8 mouse cellular contexts compared by ENCODE assay signal in the genomic region with DNA sequence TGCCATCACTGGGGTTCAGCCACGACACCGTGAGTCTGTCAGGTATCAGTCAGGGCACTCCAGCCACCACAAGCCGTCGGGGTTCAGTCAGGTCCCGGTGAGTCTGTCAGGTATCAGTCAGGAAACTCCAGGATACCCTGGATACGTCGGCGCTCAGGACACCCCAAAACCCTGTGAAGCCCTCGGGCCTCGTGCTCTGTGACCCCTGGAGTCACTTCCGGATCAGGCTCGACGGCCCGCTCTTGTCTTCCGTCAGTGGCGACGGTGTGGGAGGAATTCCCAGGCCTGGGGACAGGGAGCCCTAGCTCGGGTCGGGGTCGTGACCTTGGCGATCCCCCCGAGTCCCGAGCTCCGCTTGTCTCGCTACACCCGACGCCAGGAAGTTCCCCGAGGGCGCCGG. TPM values are rescaled to one million over a fixed set of nuclear protein-coding genes. Genes with fewer than 3 reads are reported as not detected.
A peak's percentile ranks its signal among the peaks of the same experiment; 100 is the strongest.
DNase-seq lines count a peak whose midpoint lies in the region; ATAC-seq and TF ChIP-seq lines count a peak whose summit lies in the region.

No protein-coding gene starts in this region.

- H3K4me3 ChIP-seq in gastrocnemius, adult 2 months: peak overlapping the region; percentile 98
- H3K4me3 ChIP-seq in C2C12 (ENCODE audit: insufficient read depth, poor library complexity, severe bottlenecking): peak overlapping the region; percentile 83
- H3K4me3 ChIP-seq in embryonic fibroblast, embryonic 13.5 days (ENCODE audit: insufficient read depth, low read length): peak overlapping the region; percentile 67
- H3K4me3 ChIP-seq in limb, embryonic 11.5 days (ENCODE audit: low read depth, low read length): peak overlapping the region; percentile 60
- peak overlapping the region; percentile 66 for H3K4me3 ChIP-seq in neural tube, embryonic 14.5 days (ENCODE audit: low read depth, low read length)

- no peaks in the 10 kb centered on the region for H3K4me1 ChIP-seq in embryonic fibroblast, embryonic 13.5 days (ENCODE audit: control insufficient read depth, insufficient read depth, low read length)
- 0 out of 2 replicates have a peak, but pooled peaks cover 3% of the 10 kb centered on the region for H3K4me1 ChIP-seq in limb, embryonic 11.5 days (ENCODE audit: control insufficient read depth, insufficient read depth, low read length)
- no peaks in the 10 kb centered on the region for H3K4me1 ChIP-seq in neural tube, embryonic 14.5 days (ENCODE audit: control insufficient read depth, insufficient read depth, low read length)

- ATAC-seq in limb, embryonic 11.5 days (ENCODE audit: insufficient number of reproducible peaks, low FRiP score, low TSS enrichment, low read depth): peak; percentile 46; the same call in 1 of the 2 replicates
- peak; percentile 62; the same call in 1 of the 2 replicates for ATAC-seq in neural tube, embryonic 14.5 days (ENCODE audit: low read depth)

- no peaks in the 10 kb centered on the region for H3K9me3 ChIP-seq in limb, embryonic 11.5 days (ENCODE audit: control insufficient read depth, low read length)
- H3K9me3 ChIP-seq in neural tube, embryonic 14.5 days (ENCODE audit: control insufficient read depth, low read length): no peaks in the 10 kb centered on the region

- H3K4me2 ChIP-seq in limb, embryonic 11.5 days (ENCODE audit: low read depth, severe bottlenecking): peak overlapping the region; percentile 75
- peak overlapping the region; percentile 68 for H3K4me2 ChIP-seq in neural tube, embryonic 14.5 days (ENCODE audit: low read depth, low read length)

- H3ac ChIP-seq in C2C12 (ENCODE audit: control insufficient read depth, insufficient read length, low read depth): peak overlapping the region; percentile 88

- peak overlapping the region; percentile 81 for H3K9ac ChIP-seq in limb, embryonic 11.5 days (ENCODE audit: low read length)
- peak overlapping the region; percentile 62 for H3K9ac ChIP-seq in neural tube, embryonic 14.5 days (replicated peaks; ENCODE audit: low read depth, low read length)

- H3K79me3 ChIP-seq in C2C12 (ENCODE audit: low read depth): peaks cover 51% of the 10 kb centered on the region

- WGBS in limb, embryonic 11.5 days: 11% methylated on average over 30 of the region's 30 CpGs
- 8% methylated on average over 30 of the region's 30 CpGs for WGBS in neural tube, embryonic 14.5 days

- H3K79me2 ChIP-seq in C2C12 (ENCODE audit: control insufficient read depth, insufficient read depth): peaks cover 54% of the 10 kb centered on the region

- TF ChIP-seq CTCF in gastrocnemius, adult 2 months (IDR thresholded peaks at IDR 0.05): no peak
- TF ChIP-seq CTCF in C2C12 (IDR thresholded peaks at IDR 0.05; ENCODE audit: control insufficient read depth, insufficient read depth, insufficient read length): no peak
- no peak for TF ChIP-seq CTCF in embryonic fibroblast, embryonic 13.5 days (IDR thresholded peaks at IDR 0.05; ENCODE audit: borderline replicate concordance, insufficient read depth, low read length)

- no peak for TF ChIP-seq POLR2A in embryonic fibroblast, embryonic 13.5 days (IDR thresholded peaks at IDR 0.05; ENCODE audit: low read depth, low read length)

- H3K36me3 ChIP-seq in C2C12 (ENCODE audit: control insufficient read depth, insufficient read depth): peaks cover 40% of the 10 kb centered on the region
- peaks cover 4% of the 10 kb centered on the region for H3K36me3 ChIP-seq in limb, embryonic 11.5 days (ENCODE audit: control insufficient read depth, insufficient read depth, low read length)
- H3K36me3 ChIP-seq in neural tube, embryonic 14.5 days (ENCODE audit: control insufficient read depth, insufficient read depth, low read length): peaks cover 4% of the 10 kb centered on the region; the same call in 1 of the 2 replicates

- peak overlapping the region; percentile 94 for H3K27ac ChIP-seq in gastrocnemius, adult 2 months
- H3K27ac ChIP-seq in embryonic fibroblast, embryonic 13.5 days (ENCODE audit: insufficient read depth, low read length): peak overlapping the region; percentile 7; the same call in 1 of the 2 replicates
- no peak overlapping the region for H3K27ac ChIP-seq in limb, embryonic 11.5 days (replicated peaks; ENCODE audit: low read depth, low read length)
- H3K27ac ChIP-seq in neural tube, embryonic 14.5 days (ENCODE audit: low read depth, low read length): no peak overlapping the region

- intact Hi-C loops in gastrocnemius, adult 2 months (cut with DNase I): no loop called here

- DNase-seq in gastrocnemius, adult 2 months: no peak
- DNase-seq in gastrocnemius, adult 8-10 months (ENCODE audit: low spot score in 2 of 2): no peak
- DNase-seq in limb, embryonic 11.5 days (ENCODE audit: low spot score): no peak
- no peak for DNase-seq in layer of hippocampus, postnatal 10 days (ENCODE audit: low spot score in 2 of 2)
- no peak for DNase-seq in kidney, postnatal 36 days

- no peaks in the 10 kb centered on the region for H3K27me3 ChIP-seq in C2C12 (ENCODE audit: control insufficient read depth, insufficient read depth, insufficient read length)
- no peaks in the 10 kb centered on the region for H3K27me3 ChIP-seq in limb, embryonic 11.5 days (ENCODE audit: control insufficient read depth, insufficient read depth, low read length)
- no peaks in the 10 kb centered on the region for H3K27me3 ChIP-seq in neural tube, embryonic 14.5 days (ENCODE audit: control insufficient read depth, insufficient read depth, low read length)

TF ChIP-seq in C2C12, 6 proteins besides CTCF, POLR2A, EP300 and RAD21:
- TF ChIP-seq USF1 (IDR thresholded peaks at IDR 0.05; ENCODE audit: low read depth) (no peak), FOSL1 (IDR thresholded peaks at IDR 0.05; ENCODE audit: insufficient read depth, low read length, poor library complexity, severe bottlenecking) (no peak), MYOD1 (IDR thresholded peaks at IDR 0.05; ENCODE audit: control insufficient read depth, insufficient read length, low read depth) (no peak), MAX (IDR thresholded peaks at IDR 0.05) (no peak), CEBPB (IDR thresholded peaks at IDR 0.05; ENCODE audit: low read depth) (no peak), MYOG (IDR thresholded peaks at IDR 0.05; ENCODE audit: control insufficient read depth, extremely low read depth, insufficient read length) (no peak)

RNA-seq across cellular contexts. Expression of gene Prelid3b, which starts 0.5 kb away (rescaled TPM):
- total RNA-seq in gastrocnemius, adult 2 months (2021): 10 to 100 TPM; 38.7 to 56.3 TPM
- total RNA-seq in gastrocnemius, adult 8-10 months (2022): 10 to 100 TPM; 42.5 to 49.9 (median 46.5) TPM
- polyA plus RNA-seq in C2C12 (2012; fragmentation: generic; extraction: Trizol): 90.0 TPM
- 75.1 and 87.6 TPM in 2 replicates for polyA plus RNA-seq in embryonic fibroblast, embryonic 13.5 days (2011; ENCODE audit: insufficient read length, low read depth, missing spikeins)
- polyA plus RNA-seq in limb, embryonic 11.5 days (2014; fragmentation: Nextera tagmentation; extraction: Ambion mirVana): 118 and 123 TPM in 2 replicates
- polyA plus RNA-seq in neural tube, embryonic 14.5 days (2014; fragmentation: Nextera tagmentation; extraction: Ambion mirVana): 111 and 112 TPM in 2 replicates
- 10 to 100 TPM; 43.4 to 48.0 TPM for total RNA-seq in layer of hippocampus, postnatal 10 days (2021)

RNA-seq across cellular contexts. Expression of gene Atp5e, which starts 8.5 kb away (rescaled TPM):
- total RNA-seq in gastrocnemius, adult 2 months (2021): 1,000 to 10,000 TPM; 1,018 to 1,329 TPM
- total RNA-seq in gastrocnemius, adult 8-10 months (2022): 1,000 to 10,000 TPM; 1,170 to 1,318 (median 1,227) TPM
- polyA plus RNA-seq in C2C12 (2012; fragmentation: generic; extraction: Trizol): 827 TPM
- polyA plus RNA-seq in embryonic fibroblast, embryonic 13.5 days (2011; ENCODE audit: insufficient read length, low read depth, missing spikeins): 240 and 279 TPM in 2 replicates
- polyA plus RNA-seq in limb, embryonic 11.5 days (2014; fragmentation: Nextera tagmentation; extraction: Ambion mirVana): 720 and 731 TPM in 2 replicates
- 794 and 891 TPM in 2 replicates for polyA plus RNA-seq in neural tube, embryonic 14.5 days (2014; fragmentation: Nextera tagmentation; extraction: Ambion mirVana)
- total RNA-seq in layer of hippocampus, postnatal 10 days (2021): 100 to 1,000 TPM; 332 to 389 TPM

RNA-seq across cellular contexts. Expression of gene Tubb1, which starts 21.9 kb away (rescaled TPM):
- not detected for total RNA-seq in gastrocnemius, adult 2 months (2021)
- not detected for total RNA-seq in gastrocnemius, adult 8-10 months (2022)
- polyA plus RNA-seq in C2C12 (2012; fragmentation: generic; extraction: Trizol): not detected
- not detected in 2 replicates for polyA plus RNA-seq in embryonic fibroblast, embryonic 13.5 days (2011; ENCODE audit: insufficient read length, low read depth, missing spikeins)
- polyA plus RNA-seq in limb, embryonic 11.5 days (2014; fragmentation: Nextera tagmentation; extraction: Ambion mirVana): 4.9 and 6.0 TPM in 2 replicates
- 0.19 and 0.68 TPM in 2 replicates for polyA plus RNA-seq in neural tube, embryonic 14.5 days (2014; fragmentation: Nextera tagmentation; extraction: Ambion mirVana)
- not detected for total RNA-seq in layer of hippocampus, postnatal 10 days (2021)

RNA-seq across cellular contexts. Expression of gene Ctsz, which starts 33.6 kb away (rescaled TPM):
- 10 to 100 TPM; 24.3 to 25.0 TPM for total RNA-seq in gastrocnemius, adult 2 months (2021)
- 10 to 100 TPM; 22.0 to 31.2 (median 25.4) TPM for total RNA-seq in gastrocnemius, adult 8-10 months (2022)
- 188 TPM for polyA plus RNA-seq in C2C12 (2012; fragmentation: generic; extraction: Trizol)
- polyA plus RNA-seq in embryonic fibroblast, embryonic 13.5 days (2011; ENCODE audit: insufficient read length, low read depth, missing spikeins): 143 and 186 TPM in 2 replicates
- polyA plus RNA-seq in limb, embryonic 11.5 days (2014; fragmentation: Nextera tagmentation; extraction: Ambion mirVana): 99.6 and 106 TPM in 2 replicates
- 58.2 and 79.7 TPM in 2 replicates for polyA plus RNA-seq in neural tube, embryonic 14.5 days (2014; fragmentation: Nextera tagmentation; extraction: Ambion mirVana)
- total RNA-seq in layer of hippocampus, postnatal 10 days (2021): 10 to 100 TPM; 23.2 to 25.9 TPM

RNA-seq across cellular contexts. Expression of gene Nelfcd, which starts 56.8 kb away (rescaled TPM):
- total RNA-seq in gastrocnemius, adult 2 months (2021): 10 to 100 TPM; 18.2 to 23.2 TPM
- 10 to 100 TPM; 18.7 to 23.3 (median 19.6) TPM for total RNA-seq in gastrocnemius, adult 8-10 months (2022)
- 60.0 TPM for polyA plus RNA-seq in C2C12 (2012; fragmentation: generic; extraction: Trizol)
- 31.3 and 33.2 TPM in 2 replicates for polyA plus RNA-seq in embryonic fibroblast, embryonic 13.5 days (2011; ENCODE audit: insufficient read length, low read depth, missing spikeins)
- polyA plus RNA-seq in limb, embryonic 11.5 days (2014; fragmentation: Nextera tagmentation; extraction: Ambion mirVana): 195 and 200 TPM in 2 replicates
- polyA plus RNA-seq in neural tube, embryonic 14.5 days (2014; fragmentation: Nextera tagmentation; extraction: Ambion mirVana): 105 and 116 TPM in 2 replicates
- 10 to 100 TPM; 55.0 to 58.2 TPM for total RNA-seq in layer of hippocampus, postnatal 10 days (2021)

Comparison
In these comparisons a context has a peak if more than half of its experiments do, and no peak if none do; other contexts are left out.
1. H3K27ac ChIP-seq: peak in gastrocnemius, adult 2 months (single experiment) and embryonic fibroblast, embryonic 13.5 days (single experiment); none in limb, embryonic 11.5 days (single experiment) and neural tube, embryonic 14.5 days (single experiment).
2. Peak in every context shown above with its lines, with median percentiles within 50 percentile points of each other: H3K4me3 ChIP-seq.